Mouse (Mus musculus) retina, postnatal 7 days (tissue): Measurements from ENCODE around the gene Vwa8.

Experiments used
- DNase-seq: peaks from one replicate; pipeline ENCODE4 v3.0.0-alpha.2; 2012; ENCODE audit warnings: low read depth, low spot score

Gene Vwa8

DNA sequence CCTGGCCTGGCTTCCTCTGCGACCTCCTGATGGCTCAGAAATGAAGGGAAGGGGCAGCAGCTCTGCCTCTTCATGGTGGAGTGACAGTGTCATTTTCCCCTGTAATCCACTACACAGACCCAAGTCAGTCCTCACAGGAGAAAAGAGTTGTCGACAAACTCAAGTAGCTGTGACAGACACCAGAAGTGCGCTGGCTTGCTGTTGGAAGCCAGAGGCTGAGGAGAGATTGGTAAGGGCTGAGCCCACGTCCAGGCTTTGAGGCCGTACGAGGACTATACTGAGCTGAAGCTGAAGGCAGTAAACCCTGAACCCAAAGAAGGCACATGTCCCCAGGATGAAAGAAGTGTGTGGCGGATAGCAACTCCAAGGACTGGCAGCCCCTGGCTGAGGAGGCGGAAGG lies 376.6 kb downstream of the Vwa8 start:
- no peak for DNase-seq

DNA sequence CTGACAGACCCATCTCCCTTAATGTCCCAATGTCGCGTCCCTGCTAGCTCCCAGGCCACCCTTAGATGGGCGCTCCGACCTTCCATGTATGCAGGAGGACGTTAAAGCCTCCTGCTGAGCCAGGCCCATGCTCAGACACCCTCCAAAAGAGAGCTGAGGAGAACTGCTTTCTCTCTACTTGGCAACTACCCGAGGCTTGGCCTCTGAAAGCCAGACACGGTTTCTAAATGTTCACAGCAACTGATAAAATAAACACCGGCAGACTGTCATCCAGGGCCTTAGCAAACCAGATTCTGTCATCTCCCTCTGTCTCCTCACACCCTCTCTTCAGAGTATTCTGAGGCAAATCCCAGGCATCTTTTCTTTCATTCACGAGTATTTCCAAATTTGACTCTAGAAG lies 377.2 kb downstream of the Vwa8 start:
- no peak for DNase-seq

DNA sequence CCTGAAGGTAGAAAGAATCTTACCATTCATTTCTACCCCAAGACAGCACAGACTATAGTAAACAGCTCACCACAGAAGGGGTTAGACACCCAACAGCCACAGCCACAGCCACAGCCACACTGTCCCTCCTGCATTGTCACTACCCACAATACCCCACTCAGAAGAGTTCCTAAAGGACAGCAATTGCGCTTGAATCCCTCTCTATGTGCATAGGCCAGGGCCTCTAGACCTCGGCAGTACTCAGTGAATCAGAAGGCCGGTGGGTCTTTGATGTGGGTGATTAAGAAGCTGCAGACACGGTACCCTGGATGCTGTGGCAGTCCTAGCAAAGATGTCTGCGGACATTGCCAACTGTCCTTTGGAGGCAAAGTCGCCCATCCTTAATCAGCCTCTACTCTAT lies 377.9 kb downstream of the Vwa8 start:
- no peak for DNase-seq

DNA sequence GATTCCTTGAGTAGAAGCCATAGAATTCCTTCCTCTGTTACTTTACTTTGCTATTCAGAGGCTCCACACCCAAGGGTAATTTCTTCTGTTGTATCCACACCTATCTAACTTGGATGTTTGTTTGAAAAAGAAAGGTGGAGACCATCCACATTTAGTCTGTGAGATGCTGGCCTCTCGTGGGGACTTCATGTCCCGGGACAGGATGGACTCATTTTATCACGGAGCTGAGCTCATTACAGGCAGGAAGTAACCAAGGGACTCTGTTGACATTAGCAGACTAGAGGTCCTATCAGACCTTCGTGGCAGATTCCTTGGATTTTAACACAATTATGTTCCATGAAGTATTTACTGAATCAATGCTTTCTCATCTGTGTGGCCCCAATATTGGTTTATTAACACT lies 379.1 kb downstream of the Vwa8 start:
- DNase-seq = no peak

DNA sequence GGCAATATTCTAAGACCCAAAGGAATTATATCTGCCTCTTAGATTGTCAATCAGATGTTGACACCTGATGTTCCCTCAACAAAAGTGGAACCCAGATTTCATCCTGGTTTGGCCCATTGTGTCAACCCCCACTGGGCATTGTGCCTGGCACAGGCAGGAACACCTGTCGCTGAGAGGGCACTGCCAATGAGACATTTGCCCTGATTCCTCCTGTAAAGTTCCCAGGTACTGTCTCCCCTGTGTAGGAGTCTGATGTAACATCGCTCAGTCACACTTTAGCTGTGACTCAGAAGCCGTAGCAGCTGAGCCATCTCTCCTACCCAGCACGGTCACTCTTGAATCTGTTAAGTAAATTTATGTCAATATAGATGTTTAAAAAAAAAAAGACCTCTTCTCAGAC lies 382.8 kb downstream of the Vwa8 start:
- no peak for DNase-seq

DNA sequence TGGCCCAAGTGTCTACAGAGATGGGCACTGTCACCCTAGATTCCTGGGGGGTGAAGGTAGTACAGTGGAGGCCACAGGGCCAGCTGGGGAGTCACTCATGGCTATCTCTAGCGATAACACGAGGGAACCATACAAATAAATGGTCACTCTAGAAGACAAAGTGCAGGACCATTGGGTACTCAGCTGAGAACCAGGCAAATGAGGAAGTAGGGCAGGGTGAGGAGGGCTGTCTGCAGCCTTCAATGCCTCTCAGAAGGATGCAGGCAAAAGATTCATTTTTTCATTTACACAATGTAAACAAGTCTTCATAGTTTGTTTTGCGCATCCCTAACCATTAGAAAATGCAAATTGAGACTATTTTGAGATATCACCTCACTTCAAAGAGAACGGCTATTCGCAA lies 384.8 kb downstream of the Vwa8 start:
- DNase-seq = no peak

DNA sequence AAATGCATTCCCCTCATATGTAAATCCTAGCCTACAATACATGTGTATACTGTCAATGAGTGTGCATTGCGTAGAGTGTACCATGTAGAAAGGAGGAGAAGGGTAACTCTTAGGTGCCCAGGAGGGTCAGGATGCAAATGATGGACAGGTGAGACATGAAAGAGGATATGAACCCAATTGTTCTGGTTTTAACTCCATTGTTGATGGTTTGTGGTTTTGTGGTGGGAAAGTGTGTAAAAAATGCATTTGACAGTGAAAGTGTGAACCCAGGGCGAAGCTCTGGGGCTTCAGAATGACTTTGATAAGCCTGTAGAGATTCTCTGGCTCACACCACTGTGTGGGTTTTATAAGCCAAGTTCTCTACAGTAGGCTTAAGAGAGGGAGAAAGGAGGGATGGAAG lies 385.7 kb downstream of the Vwa8 start:
- DNase-seq = no peak

DNA sequence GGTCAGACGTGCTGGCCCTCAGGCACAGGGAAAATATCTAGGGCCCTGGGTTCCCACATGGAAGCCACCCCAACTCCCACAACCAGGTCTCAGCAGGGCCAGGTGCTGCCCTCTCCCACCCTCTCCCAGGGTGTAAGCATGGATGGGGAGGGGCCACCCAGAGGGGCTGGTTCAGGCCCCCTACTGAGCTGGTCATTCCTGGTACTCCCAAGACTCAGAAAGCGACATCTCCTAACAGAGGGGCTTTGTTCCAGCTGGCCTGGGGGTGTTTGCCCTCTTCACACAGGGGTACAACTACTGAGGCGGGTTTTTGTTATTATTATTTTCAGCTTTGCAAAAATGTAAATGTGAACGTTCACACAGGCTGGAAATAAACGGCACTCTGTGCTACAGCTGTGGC lies 386.3 kb downstream of the Vwa8 start:
- DNase-seq = no peak

DNA sequence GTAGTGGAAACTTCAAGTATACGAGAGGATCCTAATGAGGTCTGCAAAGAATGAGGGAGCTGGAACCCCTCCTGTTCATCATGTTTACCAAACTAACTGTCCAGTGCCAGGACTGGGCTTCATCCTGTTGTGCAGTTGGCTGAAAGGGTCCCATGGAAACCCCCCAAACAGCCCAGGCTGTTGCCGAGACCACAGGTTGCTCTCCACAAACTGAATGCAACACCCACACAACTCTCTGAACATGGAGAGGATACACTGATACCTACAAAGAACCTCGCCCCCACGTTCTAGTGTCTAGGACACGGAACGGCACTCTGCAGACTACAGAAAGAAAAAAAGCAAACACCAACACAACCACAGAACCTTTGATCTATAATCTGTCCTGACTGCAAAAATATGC lies 387.4 kb downstream of the Vwa8 start:
- DNase-seq = no peak

DNA sequence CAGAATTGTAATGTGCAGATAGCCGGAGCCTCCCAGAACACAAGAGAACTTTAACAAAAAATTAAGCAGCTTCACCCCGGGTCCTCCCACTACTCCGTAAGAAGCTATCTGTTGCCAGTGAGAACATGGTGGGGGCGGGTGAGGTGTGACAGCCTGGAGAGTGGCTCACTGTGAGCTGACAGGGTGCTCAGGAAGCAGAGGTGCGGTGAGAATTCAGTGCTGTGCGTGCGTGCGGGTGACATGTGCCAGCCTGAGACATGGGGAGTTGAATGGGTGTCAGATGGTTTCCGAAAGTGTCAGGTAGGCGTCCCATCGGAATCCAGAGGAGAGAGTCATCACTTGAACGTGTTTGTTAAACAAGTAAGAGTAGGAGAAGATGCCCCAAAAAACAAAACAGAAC lies 390.6 kb downstream of the Vwa8 start:
- DNase-seq = no peak

DNA sequence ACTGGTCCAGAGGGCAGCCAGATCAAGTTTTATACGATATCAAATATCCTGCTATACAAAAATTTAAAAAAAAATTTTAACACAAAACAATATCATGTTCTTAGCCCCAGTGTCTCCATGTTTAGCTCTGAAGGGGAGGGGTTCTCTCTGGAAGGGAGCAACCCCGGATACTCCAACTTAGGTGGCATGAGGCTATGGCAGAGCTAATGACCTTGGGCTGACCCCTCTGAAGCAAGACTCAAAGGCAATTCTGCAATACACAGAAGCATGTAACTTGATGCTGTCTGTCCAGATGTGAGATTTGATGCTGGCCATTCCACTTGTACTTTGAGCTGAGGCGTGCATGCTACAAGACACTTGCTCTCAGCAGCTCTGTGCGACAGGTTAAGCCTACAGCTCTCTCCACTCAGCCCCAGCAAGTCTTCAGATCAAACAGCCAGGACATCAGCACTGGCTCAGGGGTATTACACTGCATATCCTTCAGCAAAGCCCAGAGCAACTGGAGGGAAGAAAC lies 392.3 kb downstream of the Vwa8 start:
- no peak for DNase-seq

DNA sequence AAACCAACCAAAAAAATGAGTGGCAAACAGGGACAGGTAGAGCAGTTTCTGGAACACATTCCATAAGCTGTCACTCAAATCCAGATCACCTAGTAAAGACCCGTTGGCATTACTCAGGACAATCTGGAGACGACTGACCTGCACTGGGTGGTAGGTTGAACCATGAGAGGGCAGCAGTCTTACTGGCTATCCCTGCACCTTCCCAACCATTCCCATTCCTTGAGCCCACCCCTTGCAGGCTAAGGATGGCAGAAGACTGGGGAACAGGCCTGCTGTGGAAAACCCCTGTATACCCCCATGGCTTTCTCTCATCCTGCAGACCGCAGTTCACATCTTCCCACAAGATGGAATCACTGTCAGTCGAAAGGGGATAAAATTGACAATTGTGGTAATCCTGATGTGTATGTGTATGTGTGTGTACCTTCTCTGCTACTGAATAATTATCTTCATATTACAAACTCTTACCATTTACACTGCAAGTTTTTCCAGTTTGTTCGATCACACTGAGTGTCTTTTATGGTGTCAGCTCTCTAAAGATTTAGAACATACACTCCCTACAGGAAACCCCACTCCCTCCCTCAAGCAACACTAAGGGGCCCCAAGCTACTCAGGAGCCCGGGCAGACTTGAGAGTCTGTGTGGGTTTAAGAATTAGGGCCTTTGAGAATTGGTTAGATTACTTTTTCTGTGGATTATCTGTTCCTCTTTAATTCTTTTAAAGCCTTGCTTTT lies 393.0 kb downstream of the Vwa8 start:
- no peak for DNase-seq

DNA sequence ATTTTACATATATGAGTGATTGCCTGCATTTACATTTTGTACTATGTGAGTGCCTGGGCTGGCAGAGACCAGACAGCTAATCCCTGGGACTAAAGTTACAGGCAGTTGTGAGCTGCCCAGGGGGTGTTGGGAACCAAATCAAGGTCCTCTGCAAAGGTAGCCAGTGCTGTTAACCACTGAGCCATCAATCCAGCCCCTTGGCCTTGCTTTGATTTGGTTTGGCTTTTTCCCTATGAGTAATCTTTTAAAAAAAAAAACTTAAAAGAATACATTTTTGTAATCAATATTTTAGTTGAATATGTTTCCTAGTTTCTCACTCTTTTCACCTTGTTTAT lies 393.5 kb downstream of the Vwa8 start:
- no peak for DNase-seq

DNA sequence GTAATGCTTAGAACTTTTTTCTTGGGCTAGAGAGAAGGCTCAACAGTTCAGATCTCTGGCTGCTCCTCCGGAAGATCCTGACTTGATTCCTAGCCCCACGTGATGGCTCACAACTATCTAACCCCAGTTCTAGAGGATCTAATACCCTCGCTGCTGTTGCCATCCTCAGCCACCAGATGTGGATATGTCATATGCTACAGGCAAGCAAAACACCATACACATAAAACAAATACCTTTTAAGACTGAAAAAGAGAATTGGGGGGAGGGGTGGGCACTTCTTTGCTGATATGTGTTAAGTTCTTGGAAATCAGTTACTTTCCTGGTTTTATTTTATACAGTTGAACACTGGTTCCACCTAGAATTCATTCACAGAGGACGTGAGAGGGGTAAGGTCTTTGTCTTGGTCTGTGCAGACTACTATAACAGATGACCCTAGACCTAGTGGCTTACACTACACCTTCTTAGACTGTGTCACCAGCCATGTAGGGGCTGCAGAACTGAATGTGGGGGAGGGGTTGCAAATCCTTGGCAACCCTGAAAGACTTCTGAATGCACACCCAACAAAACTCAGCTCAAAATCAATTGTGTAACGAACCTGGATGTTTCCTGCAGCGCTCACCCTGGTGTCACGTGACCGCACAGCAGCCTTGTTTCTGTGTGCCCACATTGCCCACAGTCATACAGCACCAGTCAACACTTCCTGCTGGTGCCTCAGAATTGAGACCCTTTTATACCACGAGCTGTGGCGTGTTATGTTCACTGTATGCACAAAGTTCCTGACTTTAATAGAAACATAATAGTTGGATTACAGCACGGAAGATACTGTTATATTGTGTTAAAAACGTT lies 394.4 kb downstream of the Vwa8 start:
- DNase-seq = no peak

DNA sequence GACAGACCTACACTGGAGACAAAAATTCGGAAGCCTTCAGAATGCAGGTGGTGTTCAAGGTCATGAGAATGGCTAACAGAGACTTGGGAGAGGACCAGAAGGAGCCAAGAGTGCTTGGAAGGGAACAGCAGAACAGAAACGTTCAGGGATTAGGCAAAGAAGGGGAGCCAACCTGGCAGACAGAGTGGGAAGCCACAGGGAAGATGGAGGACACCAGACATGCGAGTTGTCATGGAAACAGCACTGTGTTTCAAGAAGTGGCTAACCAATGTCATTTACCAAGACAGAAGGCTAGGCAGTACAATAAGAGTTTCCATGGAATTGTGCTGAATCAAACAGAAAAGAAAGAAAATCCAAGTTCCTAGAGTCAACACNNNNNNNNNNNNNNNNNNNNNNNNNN lies 395.7 kb downstream of the Vwa8 start:
- no peak for DNase-seq

DNA sequence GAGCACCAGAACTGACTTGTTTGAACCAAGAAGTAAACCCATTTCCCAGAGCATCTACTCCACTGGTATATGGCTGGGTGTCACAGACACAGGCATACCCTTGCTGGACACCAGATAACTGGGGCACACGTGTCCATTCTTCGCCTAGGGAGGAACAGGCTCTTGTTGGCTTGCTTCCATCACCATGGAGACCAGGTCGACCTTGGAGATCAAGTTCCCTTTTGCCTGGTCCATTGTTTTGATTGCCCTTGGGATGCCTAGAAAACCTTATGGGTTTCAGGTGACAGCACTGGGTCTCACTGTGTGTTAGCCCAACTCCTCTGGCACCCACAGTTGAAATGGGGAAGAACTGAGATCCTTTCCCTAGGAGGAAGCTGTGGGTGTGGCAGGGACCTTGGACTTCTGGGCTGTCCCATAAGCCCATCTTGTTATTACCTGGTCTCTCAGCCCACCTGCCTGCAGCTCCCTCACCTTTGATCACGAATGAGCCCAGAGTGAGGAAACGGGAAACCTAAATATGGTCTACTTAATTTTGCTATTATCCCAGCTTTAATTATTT lies 403.0 kb downstream of the Vwa8 start:
- no peak for DNase-seq
